Mouse (Mus musculus): ENCODE data around the gene St3gal3.

DNA sequence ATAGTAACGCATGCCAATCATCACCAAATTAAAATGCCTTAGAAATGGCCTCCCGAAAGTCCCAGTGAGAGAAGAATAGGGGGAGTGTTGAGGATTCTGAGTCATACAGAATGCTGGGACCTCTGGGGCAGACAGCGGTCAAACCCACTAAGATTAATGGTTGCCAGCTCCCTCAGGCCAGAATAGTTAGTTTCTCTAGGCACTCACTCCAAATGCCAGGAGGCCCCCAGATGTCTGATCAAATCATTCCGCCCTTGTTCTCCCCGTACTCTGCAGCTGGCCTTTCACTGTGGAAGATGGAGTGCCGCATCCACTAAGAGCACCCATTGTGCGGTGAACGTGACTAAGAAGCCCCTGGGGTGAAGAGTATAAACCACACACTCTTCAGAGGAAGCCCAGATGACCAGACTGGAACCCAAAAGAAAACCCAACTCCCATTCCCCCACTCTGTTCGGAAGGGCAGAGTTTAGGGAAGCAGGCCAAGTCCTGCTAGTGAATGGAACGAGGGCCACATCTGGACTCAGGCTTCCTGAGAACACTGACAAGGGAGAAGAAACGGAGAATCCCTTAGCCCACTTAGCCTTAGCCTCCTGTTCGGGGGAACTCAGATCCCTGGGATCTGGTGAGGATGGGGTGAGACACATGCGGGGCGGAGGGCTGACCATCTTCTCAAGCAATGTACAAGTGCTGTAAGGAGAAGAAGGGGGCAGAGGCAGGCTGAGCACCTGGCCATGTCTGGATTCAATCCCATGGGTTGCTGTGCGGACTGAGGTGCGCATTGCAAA, 117.5 kb downstream of the St3gal3 start:
- TF ChIP-seq CTCF (IDR thresholded peaks at IDR 0.05; ENCODE audit: insufficient read depth, low read length) (no peak), POLR2A (IDR thresholded peaks at IDR 0.05; ENCODE audit: borderline replicate concordance, extremely low read depth, low read depth, low read length) (no peak)
